Mouse (Mus musculus) cerebellum, postnatal 25 days (tissue): ENCODE data around the gene Slc35c2.

Experiments used
- DNase-seq, 2 experiments: peaks; one replicate each; pipeline ENCODE4 v3.0.0; 2021; ENCODE audit warnings: mixed read lengths in 2 of 2

Gene Slc35c2

GRCm38 (mm10) chr2:165273589-165273988 lies 14.1 kb downstream of the Slc35c2 start:
- no peak for DNase-seq

- DNase-seq: peak in 1 of 2 experiments; percentile 21
Measured at GRCm38 (mm10) chr2:165271326-165271725, 16.3 kb downstream of the Slc35c2 start.

GRCm38 (mm10) chr2:165270858-165271257 lies 16.8 kb downstream of the Slc35c2 start:
- DNase-seq: no peak

GRCm38 (mm10) chr2:165266739-165267138 lies 20.9 kb downstream of the Slc35c2 start:
- no peak for DNase-seq

- DNase-seq: no peak
Measured at GRCm38 (mm10) chr2:165263861-165264260, 23.8 kb downstream of the Slc35c2 start.

- no peak for DNase-seq
Measured at GRCm38 (mm10) chr2:165262274-165262990, 25.2 kb downstream of the Slc35c2 start.

GRCm38 (mm10) chr2:165259859-165260258 lies 27.8 kb downstream of the Slc35c2 start:
- DNase-seq: no peak

- DNase-seq: peak; percentile 47 to 51
Measured at GRCm38 (mm10) chr2:165258321-165258720, 29.3 kb downstream of the Slc35c2 start.

- DNase-seq: peak; percentile 63 to 74
Measured at GRCm38 (mm10) chr2:165257151-165257834, 30.4 kb downstream of the Slc35c2 start.

- peak; percentile 71 to 79 for DNase-seq
Measured at GRCm38 (mm10) chr2:165256213-165256612, 31.5 kb downstream of the Slc35c2 start.

- DNase-seq: no peak
Measured at GRCm38 (mm10) chr2:165253867-165254266, 33.8 kb downstream of the Slc35c2 start.

GRCm38 (mm10) chr2:165253269-165253668 lies 34.4 kb downstream of the Slc35c2 start:
- DNase-seq: peak; percentile 54 to 58

GRCm38 (mm10) chr2:165252801-165253200 lies 34.9 kb downstream of the Slc35c2 start:
- DNase-seq: no peak

GRCm38 (mm10) chr2:165252381-165252780 lies 35.3 kb downstream of the Slc35c2 start:
- DNase-seq: peak; percentile 92

- no peak for DNase-seq
Measured at GRCm38 (mm10) chr2:165250903-165251302, 36.8 kb downstream of the Slc35c2 start.

- DNase-seq: no peak
Measured at GRCm38 (mm10) chr2:165248967-165249366, 38.7 kb downstream of the Slc35c2 start.

- no peak for DNase-seq
Measured at GRCm38 (mm10) chr2:165246349-165246748, 41.3 kb downstream of the Slc35c2 start.

GRCm38 (mm10) chr2:165243122-165243720 lies 44.4 kb downstream of the Slc35c2 start:
- DNase-seq: peak; percentile 86

GRCm38 (mm10) chr2:165242575-165242974 lies 45.1 kb downstream of the Slc35c2 start:
- peak; percentile 71 to 77 for DNase-seq

GRCm38 (mm10) chr2:165241786-165242185 lies 45.9 kb downstream of the Slc35c2 start:
- DNase-seq: peak in 1 of 2 experiments; percentile 51

- no peak for DNase-seq
Measured at GRCm38 (mm10) chr2:165240371-165240770, 47.3 kb downstream of the Slc35c2 start.

- peak; percentile 47 to 61 for DNase-seq
Measured at GRCm38 (mm10) chr2:165239533-165240144, 48.0 kb downstream of the Slc35c2 start.
